Mouse (Mus musculus): ENCODE measurements around the gene Cort.
A peak's percentile ranks its signal among the peaks of the same experiment; 100 is the strongest.
"Not testable (repeated sequence)": the region's sequence is repeated elsewhere in the genome, so short reads cannot be mapped to it uniquely, and the experiment has no call there.

Cort gene

DNA sequence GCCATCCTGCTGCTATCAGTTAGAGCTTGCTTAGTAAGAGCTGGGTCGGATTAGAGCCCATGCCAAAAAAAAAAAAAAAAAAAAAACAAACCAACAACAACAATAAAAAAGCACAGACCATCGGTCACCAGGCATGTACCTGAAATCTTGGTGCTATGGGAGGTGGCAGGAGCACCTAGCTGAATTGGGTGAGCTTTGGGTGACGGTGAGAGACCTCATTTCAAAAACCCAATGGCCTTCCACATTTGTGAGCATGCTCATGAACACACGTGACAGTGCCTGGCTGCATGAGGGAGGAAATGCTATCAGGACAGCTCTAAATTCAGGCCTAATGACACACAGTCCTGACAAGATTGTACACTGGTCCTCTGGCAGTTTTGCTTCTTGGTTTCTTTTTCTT, 21.5 kb upstream of the Cort start:
- no peak for DNase-seq (ENCODE audit: low spot score in 2 of 2)

DNA sequence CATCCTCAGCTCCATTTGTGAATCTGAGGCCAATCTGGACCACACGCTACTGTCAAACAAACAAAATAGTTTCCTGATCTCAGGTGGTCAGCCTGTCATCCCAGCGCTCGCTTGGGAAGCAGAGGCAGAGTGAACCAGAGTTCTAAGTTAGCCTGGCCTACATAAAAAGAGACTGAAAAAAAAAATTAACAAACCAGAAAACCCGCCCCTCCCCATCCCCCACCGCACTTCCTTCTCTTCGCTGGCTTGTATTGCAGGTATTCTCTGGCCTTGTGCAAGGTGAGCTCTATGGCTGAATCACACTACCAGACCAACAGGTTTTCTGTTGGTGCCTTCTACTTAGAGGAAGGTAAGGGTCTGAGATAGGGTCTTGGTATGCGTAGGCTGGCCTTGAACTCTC, 21.0 kb upstream of the Cort start:
- DNase-seq (ENCODE audit: low spot score in 2 of 2), result no peak

DNA sequence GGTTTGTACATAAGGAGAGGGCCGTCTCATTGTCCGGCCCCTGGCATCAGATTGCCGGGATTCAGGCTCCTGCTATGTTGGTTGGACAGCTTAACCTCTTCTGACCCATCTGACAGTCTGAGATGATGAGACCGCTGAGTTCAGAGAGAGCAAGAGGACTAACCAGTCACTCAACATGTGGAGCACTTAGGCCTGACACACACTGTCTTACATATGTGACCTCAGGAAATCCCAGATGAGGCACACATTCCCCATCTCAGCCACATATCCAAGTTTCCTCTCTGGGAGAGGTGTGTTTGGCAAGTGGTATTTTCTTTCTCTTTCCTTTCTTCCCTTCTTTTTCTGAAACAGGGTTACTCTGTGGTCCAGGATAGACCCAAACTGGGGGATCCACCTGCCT, 18.6 kb upstream of the Cort start:
- DNase-seq (ENCODE audit: low spot score in 2 of 2), result no peak

DNA sequence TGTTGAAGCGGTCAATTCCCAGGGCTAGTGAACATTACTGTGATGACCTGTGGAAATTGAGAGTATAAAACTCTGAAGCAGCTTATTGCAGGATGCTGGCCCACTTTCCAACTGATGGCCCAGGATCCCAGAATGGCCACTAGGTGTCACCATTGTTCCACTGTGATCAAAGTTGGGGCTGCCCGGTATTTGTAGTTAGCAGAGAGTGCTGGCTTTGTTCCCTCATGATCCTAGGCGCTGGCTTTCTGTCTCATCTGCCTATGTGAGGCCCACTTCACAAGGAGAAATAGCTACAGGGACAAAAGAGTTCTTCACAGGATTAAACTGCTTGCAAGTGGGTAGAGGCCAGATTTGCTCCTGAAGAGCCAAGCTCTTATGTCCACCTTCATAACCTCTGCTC, 17.9 kb upstream of the Cort start:
- DNase-seq (ENCODE audit: low spot score in 2 of 2), result peak; percentile 64 to 82

DNA sequence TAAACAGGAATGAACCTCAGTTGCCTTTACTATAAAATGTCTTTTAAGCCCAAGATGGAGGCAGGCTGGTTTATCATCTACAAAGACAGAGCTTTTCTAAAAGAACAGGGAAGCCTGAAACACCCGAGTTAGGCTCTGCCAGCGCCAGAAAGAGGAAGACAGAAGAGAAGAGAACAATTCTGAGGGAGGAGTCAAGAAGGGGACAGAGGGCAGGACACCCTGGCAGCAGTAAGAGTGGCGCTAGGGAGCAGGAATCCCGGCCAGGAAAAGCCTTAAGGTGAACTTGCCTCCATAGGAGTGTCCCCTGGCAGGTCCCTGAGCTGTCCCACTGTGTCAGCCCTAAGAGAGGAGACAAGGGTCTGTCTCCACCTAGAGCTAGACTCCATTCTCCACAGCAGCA, 17.0 kb upstream of the Cort start:
- no peak for DNase-seq (ENCODE audit: low spot score in 2 of 2)

DNA sequence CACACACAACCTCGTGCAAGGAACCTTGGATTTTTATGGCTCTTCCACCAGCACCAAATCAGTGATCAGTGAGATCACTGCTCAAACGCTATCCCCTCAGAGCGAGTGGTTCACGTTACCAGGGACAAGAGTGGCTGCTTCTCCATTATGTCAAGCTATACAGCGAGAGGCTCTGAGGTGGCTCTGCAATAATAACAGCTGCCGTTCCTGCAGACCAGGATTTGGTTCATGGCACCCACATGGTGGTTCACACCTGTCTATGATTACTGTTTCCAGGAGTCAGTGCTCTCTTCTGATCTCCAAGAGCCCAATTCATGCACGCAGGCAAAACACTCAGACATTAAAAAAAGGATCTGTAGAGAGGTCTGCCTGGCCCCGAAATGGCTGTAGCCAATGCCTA, 12.0 kb upstream of the Cort start:
- DNase-seq (ENCODE audit: low spot score in 2 of 2), result no peak

DNA sequence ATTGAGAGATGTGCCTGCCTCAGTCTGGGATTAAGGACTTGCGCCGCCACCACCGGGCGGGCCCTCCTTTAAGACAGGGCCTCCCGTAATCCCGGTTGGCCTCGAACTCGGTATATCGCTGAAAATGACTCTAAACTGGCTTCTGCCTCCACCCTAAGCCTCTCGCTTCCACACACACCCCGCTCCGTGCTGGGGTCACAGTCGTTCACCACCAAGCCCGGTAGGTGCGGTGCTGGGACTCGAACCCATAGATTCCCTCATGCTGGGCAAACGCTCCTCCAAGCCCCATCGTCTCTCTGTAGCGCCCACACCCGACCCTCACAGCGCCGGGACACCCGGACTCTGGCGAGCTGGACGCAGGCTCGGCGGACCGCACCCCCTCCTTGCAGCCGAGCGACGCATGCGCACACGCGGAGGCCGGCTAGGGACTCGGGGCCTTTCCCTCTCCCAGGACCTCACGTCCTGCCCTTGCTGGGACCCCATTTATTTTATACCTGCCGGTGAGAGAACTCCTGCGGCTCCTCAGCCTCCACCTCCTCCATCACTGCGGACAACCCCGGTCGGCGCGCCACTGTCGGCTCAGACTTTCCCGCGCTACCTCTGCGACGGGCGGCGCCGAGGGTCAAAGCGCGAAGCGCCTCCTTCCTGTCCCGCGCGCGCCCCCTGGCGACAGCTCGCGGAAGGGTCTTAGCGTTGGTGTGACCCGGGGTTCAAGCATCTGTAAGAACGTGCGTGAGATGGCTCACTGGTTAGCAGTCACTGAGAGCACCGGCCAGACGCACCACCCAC, 10.6 kb upstream of the Cort start, which contains the start of gene Cenps:
Gene Cenps (minus strand): TSS at position 648 of the 789 bp plus-strand sequence.
- DNase-seq (ENCODE audit: low spot score in 2 of 2), result peak; percentile 77 to 86

DNA sequence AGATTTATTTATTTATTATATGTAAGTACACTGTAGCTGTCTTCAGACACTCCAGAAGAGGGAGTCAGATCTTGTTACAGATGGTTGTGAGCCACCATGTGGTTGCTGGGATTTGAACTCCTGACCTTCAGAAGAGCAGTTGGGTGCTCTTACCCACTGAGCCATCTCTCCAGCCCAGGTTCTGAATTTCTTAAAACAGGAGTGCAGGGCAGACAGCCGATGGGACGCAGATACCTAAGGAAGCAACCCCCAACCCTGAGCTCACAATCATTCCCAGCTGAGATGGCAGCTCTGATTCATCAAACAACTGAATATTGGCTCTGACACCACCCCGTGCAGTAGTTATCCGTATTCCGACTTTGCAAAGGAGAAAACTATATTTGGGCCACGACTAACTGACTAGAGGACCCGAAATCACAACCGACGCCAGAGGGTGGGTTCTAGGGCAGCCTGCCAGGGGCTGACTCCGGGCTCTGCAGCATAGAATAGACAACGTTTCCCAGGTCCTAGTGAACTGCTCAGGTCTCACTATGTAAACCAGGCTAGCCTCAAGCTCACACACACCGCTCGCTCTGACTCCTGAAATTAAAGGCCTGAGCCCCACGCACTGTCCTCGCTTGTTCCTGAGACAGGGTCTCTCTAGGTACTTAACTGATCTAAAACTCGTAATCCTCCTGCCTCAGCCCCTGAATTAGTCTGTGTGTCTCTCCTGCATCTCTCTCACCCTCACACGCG, 9.7 kb upstream of the Cort start:
- DNase-seq (ENCODE audit: low spot score in 2 of 2), result no peak

DNA sequence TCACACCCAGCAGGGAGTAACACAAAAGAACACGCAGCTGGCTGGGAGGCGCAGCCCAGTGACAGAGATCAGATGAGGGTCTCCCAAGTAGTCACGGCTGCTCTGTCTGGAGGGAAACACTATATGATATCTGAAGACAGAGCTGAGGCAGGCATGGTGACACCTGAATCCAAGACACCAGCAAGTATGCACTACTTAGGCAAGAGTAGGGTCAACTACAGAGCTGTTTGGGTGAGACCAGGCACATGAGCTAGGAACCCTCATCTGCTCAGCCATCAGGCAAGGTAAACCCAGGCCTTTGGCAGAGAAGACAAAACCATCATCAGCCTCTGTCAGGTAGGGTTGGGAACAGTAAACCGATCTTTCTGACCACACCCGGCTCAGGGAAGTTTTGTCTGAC, 6.8 kb upstream of the Cort start:
- DNase-seq (ENCODE audit: low spot score in 2 of 2), result no peak

DNA sequence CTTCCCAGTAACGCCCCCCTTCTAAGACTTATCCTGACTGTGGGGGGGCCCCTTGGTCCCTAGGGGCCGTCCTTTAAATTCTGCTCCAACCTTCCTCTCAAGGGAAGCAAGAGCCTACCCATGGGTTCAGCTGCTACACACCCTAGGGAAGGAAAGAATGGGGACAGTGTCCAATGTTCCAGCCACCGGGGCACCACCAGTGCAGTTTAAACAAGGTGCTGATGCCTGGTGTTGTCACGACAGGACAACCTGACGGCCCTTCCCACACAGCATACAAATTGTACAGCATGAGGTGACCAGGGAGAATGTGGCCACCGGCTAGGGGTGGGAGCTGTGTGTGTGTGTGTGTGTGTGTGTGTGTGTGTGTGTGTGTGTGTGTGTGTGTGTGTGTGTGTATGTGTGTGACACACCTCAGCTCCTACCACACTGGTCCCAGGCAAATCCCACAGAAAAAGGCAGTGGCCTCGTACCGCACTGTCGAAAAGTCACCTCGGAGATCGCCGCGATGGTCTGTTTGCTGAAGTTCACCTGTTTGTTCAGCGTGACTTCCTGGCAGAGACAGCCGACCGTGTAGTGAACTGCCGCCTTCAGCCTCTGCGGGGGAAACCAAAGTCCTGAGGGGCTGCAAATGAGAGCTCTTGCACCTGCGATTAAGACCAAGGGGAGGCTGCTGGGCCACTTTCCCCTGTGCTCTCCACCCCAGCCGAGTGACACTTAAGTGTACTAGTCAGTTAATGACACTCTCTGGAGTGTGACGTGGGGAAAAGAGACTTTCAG, 5.4 kb upstream of the Cort start:
- no peak for DNase-seq (ENCODE audit: low spot score in 2 of 2)

DNA sequence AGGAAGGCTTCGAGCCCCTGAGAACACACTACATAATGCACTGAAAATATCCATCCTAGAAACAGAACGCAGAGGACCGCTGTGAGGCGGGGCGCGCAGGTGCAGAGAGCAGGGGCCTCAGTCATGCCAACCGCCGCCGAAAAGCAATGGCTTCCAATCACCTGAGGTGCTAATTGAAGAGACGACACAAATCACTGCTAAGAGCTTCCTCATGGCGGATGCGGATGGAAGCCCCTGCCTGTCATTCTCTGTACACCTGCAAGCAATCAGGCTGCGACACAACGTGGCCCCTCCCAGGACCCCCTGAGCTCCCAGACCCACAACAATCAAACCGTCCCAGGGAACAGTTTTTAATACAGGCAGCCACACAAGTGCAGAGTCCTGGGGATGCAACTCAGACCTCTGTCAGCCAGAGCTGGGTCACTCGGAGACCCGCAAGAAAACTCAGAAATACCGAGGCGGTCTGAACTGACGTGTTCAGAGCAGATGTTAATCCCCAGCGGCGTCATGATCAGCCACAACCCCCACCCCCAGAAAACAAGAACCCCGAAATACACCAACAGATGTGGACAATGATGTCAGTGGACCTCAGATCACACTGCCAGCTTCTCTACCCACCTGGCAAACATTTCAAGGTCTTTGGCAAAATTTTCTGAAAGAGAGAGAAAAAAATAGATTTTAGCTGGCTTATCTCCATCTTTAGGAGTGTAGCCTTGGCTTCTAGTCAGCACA, 4.6 kb upstream of the Cort start:
- DNase-seq (ENCODE audit: low spot score in 2 of 2), result no peak

DNA sequence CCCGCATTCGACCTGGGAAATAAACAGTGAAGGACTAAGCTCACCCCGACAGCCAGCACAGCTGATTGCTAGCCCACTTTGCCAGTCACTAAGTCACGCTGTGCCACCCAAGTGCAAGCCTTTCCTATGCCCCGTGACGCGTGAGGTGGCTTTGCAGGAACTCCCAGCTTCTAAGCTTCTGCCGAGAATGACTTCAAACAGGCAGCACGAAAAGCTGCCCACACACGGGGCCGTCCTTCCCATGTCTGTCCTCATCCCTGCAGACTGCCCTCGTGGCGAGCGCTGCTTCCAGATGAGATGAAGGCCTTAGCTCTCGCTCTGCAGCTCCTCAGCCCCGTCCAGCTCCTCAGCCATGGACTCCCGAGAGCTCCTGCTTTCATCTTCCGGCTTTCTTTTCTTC, 1.9 kb upstream of the Cort start:
- no peak for DNase-seq (ENCODE audit: low spot score in 2 of 2)

DNA sequence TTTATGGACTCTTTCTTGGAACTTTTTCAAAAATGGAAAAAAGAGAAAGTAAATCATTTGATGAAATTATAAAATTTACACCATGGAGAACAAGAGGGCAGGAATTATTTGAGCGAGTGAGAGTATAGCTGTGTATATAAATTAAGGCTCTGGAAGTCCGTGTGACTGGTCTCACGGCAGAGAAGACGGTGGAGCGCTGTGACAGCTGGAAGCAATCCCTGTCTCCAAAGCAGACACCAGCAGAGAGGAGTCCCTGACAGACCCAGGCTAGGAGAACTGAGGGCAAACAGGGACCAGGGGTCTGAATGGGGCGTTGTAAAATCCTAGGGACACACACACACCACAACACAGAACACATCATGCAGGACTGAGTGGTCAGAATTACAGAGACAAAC, 451 bp downstream of the Cort start:
- no peak for DNase-seq (ENCODE audit: low spot score in 2 of 2)

DNA sequence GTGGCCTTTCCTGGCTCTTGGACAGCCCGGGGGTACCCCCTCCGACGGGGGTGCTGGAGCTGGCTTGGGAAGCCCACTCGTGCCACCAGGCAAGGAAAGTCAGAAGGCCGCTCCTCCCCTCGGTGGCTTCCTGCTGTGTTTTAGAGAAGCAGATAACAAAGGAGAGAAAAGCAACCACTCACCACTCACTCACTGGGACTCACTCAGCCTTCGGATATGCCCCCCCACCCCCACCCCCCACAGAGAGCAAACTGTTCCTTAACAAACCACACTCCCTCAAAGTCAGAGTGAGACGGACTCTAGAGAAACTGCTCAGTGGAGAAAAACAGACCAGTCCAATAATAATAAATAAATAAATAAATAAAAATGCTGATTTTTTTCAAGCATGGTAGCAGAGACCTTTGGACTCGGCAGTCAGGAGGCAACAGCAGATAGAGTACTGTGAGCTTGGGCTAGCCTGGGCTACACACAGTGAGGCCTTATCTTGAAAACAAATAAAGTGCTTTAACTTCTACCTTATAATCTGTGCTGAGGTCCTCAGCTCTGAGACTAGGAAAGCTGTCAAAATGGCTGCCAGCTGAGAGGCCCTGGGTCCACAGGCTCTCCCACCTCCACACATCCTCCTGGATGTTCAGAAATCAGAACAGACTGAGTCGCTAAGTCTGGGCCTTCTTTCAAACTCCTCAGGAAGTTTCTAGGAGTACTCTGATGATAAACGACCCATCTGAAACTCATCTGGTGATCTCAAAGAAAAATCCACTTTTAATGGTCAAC, 1.0 kb downstream of the Cort start:
- DNase-seq (ENCODE audit: low spot score in 2 of 2), result no peak

DNA sequence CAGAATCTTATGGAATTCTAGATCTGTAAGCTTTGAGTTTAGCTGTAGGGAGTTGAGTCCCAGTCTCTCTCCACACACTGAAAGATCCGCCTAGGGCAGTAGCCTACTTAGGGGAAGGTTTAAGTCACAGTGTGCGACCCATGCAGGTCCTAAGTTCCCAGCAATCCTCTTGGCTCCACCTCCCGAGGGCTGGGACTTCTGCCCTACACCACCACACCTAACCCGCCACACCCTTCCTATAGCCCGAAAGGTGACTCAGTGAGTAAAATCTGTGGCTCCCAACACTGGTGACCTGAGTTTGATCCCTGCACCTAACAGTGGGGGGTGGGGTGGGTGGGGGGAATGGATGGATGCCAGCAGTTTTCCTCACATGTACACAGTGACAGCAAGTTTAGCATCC, 3.1 kb downstream of the Cort start:
- DNase-seq (ENCODE audit: low spot score in 2 of 2), result no peak

DNA sequence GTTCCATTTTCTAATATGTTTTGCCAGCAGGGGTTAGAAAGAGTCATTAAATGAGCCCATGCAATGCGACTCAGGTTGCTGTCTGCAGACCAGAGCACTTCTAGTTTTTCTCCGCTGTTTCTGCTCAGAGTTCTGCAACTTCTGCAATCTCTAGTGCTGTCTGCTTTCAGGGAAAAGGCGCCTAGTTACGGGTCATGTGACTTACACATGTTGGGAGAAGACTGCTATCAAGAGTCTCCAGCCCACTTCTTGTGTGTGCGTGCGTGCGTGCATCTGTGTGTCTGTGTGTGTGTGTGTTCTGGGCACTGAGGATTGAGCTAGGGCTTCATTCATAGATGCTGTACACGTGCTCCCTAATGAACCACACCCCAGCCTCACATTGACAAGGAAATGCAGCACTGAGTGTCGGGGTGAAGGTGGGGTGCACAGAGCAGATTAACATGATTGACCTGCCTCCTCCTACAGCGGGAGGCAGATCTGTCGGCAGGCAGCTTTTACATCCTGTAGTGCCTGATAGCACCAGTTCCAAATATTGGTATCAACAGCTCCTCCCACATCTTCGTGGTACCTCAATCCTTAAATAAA, 6.5 kb downstream of the Cort start:
- DNase-seq (ENCODE audit: low spot score in 2 of 2), result not testable (repeated sequence)

DNA sequence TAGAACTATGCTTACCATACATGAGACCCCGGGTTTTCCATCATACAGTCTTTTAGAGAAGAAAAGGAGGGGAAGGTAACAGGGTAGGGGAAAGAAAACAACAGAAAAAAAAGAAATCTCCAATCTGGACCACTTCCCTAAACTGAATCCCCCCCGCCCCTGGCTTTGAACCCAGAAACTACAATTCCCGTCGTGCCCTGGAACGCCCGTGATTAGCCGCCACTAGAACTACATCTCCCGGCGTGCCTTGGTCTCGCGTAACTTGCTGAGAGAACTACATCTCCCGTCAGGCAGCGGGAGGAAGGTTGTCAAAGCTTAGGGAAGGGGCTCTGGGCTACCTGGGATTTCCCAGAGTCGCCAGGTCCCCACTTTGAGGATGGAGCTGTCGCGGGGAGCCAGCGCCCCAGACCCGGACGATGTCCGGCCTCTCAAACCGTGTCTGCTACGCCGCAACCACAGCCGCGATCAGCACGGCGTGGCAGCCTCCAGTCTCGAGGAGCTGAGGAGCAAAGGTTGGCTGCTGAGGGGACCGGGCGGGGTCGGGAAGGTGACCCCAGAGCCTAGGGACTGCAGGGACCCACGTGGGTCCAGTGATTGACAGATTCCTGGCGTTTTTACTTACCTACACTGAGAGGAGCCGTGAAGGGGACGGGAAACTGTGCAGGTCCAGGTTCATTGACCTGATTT, 22.5 kb downstream of the Cort start, which contains the start of gene Dffa:
Gene Dffa (plus strand): TSS at position 272 of the 687 bp plus-strand sequence.
- DNase-seq (ENCODE audit: low spot score in 2 of 2), result peak; percentile 84 to 92

DNA sequence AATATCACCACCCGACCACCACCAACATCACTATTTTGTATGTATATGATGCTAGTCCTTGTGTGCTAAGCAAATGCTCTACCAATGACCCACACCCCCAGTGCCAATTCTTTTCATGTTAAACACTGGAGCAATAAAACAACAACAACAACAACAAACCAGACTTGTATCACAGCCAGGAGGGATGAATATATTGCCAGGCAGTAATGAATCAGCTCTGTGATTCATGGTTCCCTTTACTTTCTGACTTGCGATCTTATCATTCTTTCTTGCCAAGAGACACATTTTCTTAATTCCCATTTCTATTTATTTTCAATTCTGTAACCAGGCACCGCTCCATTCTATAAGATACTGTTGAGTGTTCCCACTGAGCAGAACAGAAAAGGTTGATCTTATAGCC, 25.1 kb downstream of the Cort start:
- no peak for DNase-seq (ENCODE audit: low spot score in 2 of 2)

DNA sequence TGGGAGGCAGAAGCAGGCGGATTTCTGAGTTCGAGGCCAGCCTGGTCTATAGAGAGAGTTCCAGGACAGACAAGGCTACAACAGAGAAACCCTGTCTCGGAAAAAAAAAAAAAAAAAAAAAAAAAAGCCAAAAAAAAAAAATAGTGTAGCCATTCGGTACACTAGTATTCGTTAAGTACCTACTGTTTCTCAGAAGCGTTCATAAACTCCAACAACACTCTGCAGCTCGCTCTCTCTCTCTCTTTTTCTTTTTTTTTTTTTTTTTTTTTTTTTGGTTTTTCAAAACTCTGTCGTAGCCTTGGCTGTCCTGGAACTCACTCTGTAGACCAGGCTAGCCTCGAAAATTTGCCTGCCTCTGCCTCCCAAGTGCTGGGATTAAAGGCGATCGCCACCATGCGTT, 26.1 kb downstream of the Cort start:
- not testable (repeated sequence) for DNase-seq (ENCODE audit: low spot score in 2 of 2)

All from heart, adult 9 months (tissue).